Mouse (Mus musculus): ENCODE data around the gene Tspoap1. TPM values are rescaled to one million over a fixed set of nuclear protein-coding genes. Genes with fewer than 3 reads are reported as not detected.

The Tspoap1 gene
- polyA plus RNA-seq, 1 experiment: 10.3 TPM

- TF ChIP-seq POLR2A (IDR thresholded peaks at IDR 0.05; ENCODE audit: control insufficient read depth, low read depth, low read length) (no peak), CTCF (IDR thresholded peaks at IDR 0.05; ENCODE audit: control insufficient read depth, insufficient read depth, insufficient replicate concordance, low read depth, low read length) (no peak)
- H3K36me3 ChIP-seq (ENCODE audit: control insufficient read depth, insufficient read depth, low read length): no peaks in the 10 kb centered on the region
- peaks cover 12% of the 10 kb centered on the region for H3K4me1 ChIP-seq (ENCODE audit: control insufficient read depth, insufficient read depth, low read length)
- H3K4me3 ChIP-seq (ENCODE audit: control insufficient read depth, low read depth, low read length): no peak overlapping the region
- H3K27ac ChIP-seq (ENCODE audit: control insufficient read depth, insufficient read depth, low read depth, low read length): no peak overlapping the region
- no peaks in the 10 kb centered on the region; the same call in 1 of the 2 replicates for H3K27me3 ChIP-seq (ENCODE audit: control insufficient read depth, insufficient read depth, low read length)
These were observed 54.5 kb downstream of the Tspoap1 start for GRCm38 (mm10) chr11:87814831-87815230.

DNA sequence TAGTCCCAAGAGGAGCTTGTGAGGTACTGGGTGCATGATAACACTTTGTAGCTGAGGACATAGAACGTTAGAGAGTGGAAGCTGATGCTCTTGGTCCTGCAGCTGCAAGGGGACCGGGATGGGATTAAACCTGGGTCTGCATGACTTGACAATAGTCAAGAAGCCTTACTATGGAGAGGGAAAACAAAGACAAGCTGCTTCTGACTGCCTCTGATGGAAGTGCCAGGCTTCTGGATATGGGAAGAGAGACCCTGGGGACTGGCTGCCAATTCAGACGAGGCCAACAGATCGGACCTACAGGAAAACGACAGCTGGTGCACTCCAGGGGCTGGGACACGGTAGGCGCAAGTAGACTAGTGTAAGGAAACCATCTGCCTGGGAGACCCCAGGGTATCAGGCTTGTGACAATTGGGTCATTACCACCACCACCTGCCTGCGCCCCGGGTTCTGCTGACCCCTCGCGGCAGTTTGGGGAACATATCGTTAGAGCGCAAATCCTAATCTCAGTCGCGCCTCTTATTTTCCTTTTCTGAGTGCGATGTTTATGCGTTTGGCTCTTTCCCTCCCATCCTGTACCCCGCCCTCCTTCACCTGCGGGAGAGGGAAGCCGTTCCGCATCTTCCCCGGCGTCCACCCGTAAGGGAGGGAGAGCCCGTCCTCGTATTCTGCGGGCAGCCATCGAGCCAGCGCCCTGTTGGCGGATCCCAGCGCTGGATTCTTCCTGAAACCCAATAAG, 56.5 kb downstream of the Tspoap1 start:
- peaks cover 12% of the 10 kb centered on the region for H3K4me1 ChIP-seq (ENCODE audit: control insufficient read depth, insufficient read depth, low read length)
- H3K27me3 ChIP-seq (ENCODE audit: control insufficient read depth, insufficient read depth, low read length): no peaks in the 10 kb centered on the region; the same call in 1 of the 2 replicates
- H3K36me3 ChIP-seq (ENCODE audit: control insufficient read depth, insufficient read depth, low read length): no peaks in the 10 kb centered on the region
- H3K27ac ChIP-seq (ENCODE audit: control insufficient read depth, insufficient read depth, low read depth, low read length): no peak overlapping the region
- H3K4me3 ChIP-seq (ENCODE audit: control insufficient read depth, low read depth, low read length): no peak overlapping the region; the same call in 1 of the 2 replicates
- TF ChIP-seq CTCF (IDR thresholded peaks at IDR 0.05; ENCODE audit: control insufficient read depth, insufficient read depth, insufficient replicate concordance, low read depth, low read length) (peak; percentile 50; the same call in 1 of the 2 replicates), POLR2A (IDR thresholded peaks at IDR 0.05; ENCODE audit: control insufficient read depth, low read depth, low read length) (no peak)

GRCm38 (mm10) chr11:87817443-87817773, 57.1 kb downstream of the Tspoap1 start:
- H3K4me1 ChIP-seq (ENCODE audit: control insufficient read depth, insufficient read depth, low read length): peaks cover 12% of the 10 kb centered on the region
- H3K27me3 ChIP-seq (ENCODE audit: control insufficient read depth, insufficient read depth, low read length): no peaks in the 10 kb centered on the region; the same call in 1 of the 2 replicates
- H3K27ac ChIP-seq (ENCODE audit: control insufficient read depth, insufficient read depth, low read depth, low read length): no peak overlapping the region
- TF ChIP-seq CTCF (IDR thresholded peaks at IDR 0.05; ENCODE audit: control insufficient read depth, insufficient read depth, insufficient replicate concordance, low read depth, low read length): no peak
- no peak for TF ChIP-seq POLR2A (IDR thresholded peaks at IDR 0.05; ENCODE audit: control insufficient read depth, low read depth, low read length)
- H3K4me3 ChIP-seq (ENCODE audit: control insufficient read depth, low read depth, low read length): no peak overlapping the region
- H3K36me3 ChIP-seq (ENCODE audit: control insufficient read depth, insufficient read depth, low read length): no peaks in the 10 kb centered on the region

DNA sequence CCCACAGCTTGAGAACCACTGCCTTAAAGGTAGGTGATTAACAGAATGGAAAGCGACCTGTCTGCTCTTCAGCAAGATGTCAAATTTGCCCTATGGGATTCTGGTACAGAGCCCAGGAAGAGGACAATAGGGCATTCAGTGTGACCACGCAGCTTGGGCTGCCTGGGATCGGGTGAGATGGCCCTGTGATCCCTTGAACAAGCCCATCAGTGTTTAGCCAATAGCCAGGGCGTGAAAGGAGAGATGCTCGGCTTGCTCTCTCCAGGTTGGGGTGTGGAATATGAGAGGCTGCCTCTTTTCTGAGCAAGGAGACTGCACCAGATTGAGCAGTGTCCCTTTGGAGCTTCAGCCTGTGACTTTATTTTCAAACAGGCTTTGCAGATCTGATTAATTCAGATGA, 61.2 kb downstream of the Tspoap1 start:
- no peaks in the 10 kb centered on the region; the same call in 1 of the 2 replicates for H3K27me3 ChIP-seq (ENCODE audit: control insufficient read depth, insufficient read depth, low read length)

DNA sequence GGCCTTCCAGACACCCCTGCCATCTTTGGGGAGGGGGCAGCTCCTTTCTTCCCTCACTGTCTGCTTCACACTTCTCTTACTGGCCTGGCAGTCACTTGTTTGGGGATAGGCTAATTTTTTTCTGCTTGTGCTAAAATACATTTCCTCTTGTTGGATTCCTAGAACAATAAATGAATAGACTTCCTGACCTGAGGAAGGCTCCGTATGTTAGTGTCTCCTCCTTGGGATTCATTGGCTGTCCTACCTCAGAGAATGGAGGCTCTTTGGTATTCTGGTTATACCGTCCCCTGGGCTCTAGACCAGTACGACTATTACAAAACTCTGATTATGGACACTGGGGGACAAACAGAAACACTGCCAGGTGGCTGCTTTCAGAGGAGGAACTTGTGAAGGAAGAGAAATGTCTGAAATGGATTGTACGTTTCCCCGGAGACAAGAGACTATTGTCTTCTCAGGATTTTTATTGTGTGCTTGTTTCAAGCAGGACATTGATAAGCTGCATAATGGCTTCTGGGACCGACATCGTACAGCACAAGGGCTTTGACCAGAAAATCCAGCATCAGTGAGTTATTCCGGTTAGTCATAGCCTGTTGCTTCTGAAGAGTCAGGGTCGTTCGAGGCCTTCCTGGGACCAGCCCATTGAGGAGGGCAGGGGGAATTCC, 68.0 kb downstream of the Tspoap1 start, which contains the start of gene Lpo:
Gene Lpo, minus strand, starts transcription at position 51 of the 662 bp plus-strand sequence.
- Histone ChIP-seq H3K27ac (ENCODE audit: control insufficient read depth, insufficient read depth, low read depth, low read length) (no peak within 1 kb of the TSS), H3K36me3 (ENCODE audit: control insufficient read depth, insufficient read depth, low read length) (no peaks in the 10 kb centered on the region)

More for the DNA sequence above, 61.2 kb downstream of the Tspoap1 start:
- Histone ChIP-seq H3K27ac (ENCODE audit: control insufficient read depth, insufficient read depth, low read depth, low read length) (no peak overlapping the region), H3K4me1 (ENCODE audit: control insufficient read depth, insufficient read depth, low read length) (peaks cover 11% of the 10 kb centered on the region), H3K4me3 (ENCODE audit: control insufficient read depth, low read depth, low read length) (no peak overlapping the region), H3K36me3 (ENCODE audit: control insufficient read depth, insufficient read depth, low read length) (no peaks in the 10 kb centered on the region)
- TF ChIP-seq POLR2A (IDR thresholded peaks at IDR 0.05; ENCODE audit: control insufficient read depth, low read depth, low read length): no peak
- TF ChIP-seq CTCF (IDR thresholded peaks at IDR 0.05; ENCODE audit: control insufficient read depth, insufficient read depth, insufficient replicate concordance, low read depth, low read length): no peak

More for the DNA sequence above, 68.0 kb downstream of the Tspoap1 start, which contains the start of gene Lpo:
- no peak for TF ChIP-seq POLR2A (IDR thresholded peaks at IDR 0.05; ENCODE audit: control insufficient read depth, low read depth, low read length)
- TF ChIP-seq CTCF (IDR thresholded peaks at IDR 0.05; ENCODE audit: control insufficient read depth, insufficient read depth, insufficient replicate concordance, low read depth, low read length): no peak
- Histone ChIP-seq H3K4me1 (ENCODE audit: control insufficient read depth, insufficient read depth, low read length) (no peaks in the 10 kb centered on the region), H3K4me3 (ENCODE audit: control insufficient read depth, low read depth, low read length) (no peak within 1 kb of the TSS), H3K27me3 (ENCODE audit: control insufficient read depth, insufficient read depth, low read length) (no peaks in the 10 kb centered on the region)

Other genes with a start within 250 kb of the Tspoap1 start
- gene Gm11492, start 193.9 kb upstream of the Tspoap1 start, polyA plus RNA-seq (2012; rRNA removed): 92.8 and 97.9 TPM in 2 replicates
- gene Sept4, start 191.6 kb upstream of the Tspoap1 start, polyA plus RNA-seq (2012; rRNA removed): 159 and 174 TPM in 2 replicates
- 33.6 and 33.7 TPM in 2 replicates for gene Mtmr4, start 168.4 kb upstream of the Tspoap1 start, polyA plus RNA-seq (2012; rRNA removed)
- 89.4 and 90.3 TPM in 2 replicates for gene Hsf5, start 143.4 kb upstream of the Tspoap1 start, polyA plus RNA-seq (2012; rRNA removed)
- 2.3 and 3.4 TPM in 2 replicates for gene Rnf43, start 97.8 kb upstream of the Tspoap1 start, polyA plus RNA-seq (2012; rRNA removed)
- 50.9 and 54.9 TPM in 2 replicates for gene Supt4a, start 23.0 kb upstream of the Tspoap1 start, polyA plus RNA-seq (2012; rRNA removed)
- 1.9 and 5.5 TPM in 2 replicates for gene Mpo, start 33.0 kb downstream of the Tspoap1 start, polyA plus RNA-seq (2012; rRNA removed)
- gene Lpo, start 67.7 kb downstream of the Tspoap1 start, polyA plus RNA-seq (2012; rRNA removed): 4.9 and 11.1 TPM in 2 replicates
- 19.0 and 20.6 TPM in 2 replicates for gene Mks1, start 92.7 kb downstream of the Tspoap1 start, polyA plus RNA-seq (2012; rRNA removed)
- 0.05 TPM in 1 of 2 replicates, not detected in the other for gene Epx, start 115.0 kb downstream of the Tspoap1 start, polyA plus RNA-seq (2012; rRNA removed)
- not detected in 2 replicates for gene Olfr462, start 131.7 kb downstream of the Tspoap1 start, polyA plus RNA-seq (2012; rRNA removed)
- not detected in 2 replicates for gene Olfr463, start 136.8 kb downstream of the Tspoap1 start, polyA plus RNA-seq (2012; rRNA removed)
- not detected in 2 replicates for gene Olfr464, start 160.4 kb downstream of the Tspoap1 start, polyA plus RNA-seq (2012; rRNA removed)
- gene Dynll2, start 227.0 kb downstream of the Tspoap1 start, polyA plus RNA-seq (2012; rRNA removed): 217 and 218 TPM in 2 replicates